Mouse (Mus musculus): ENCODE data around the gene Ugcg.

Ugcg gene

GRCm38 (mm10) chr4:59164034-59164433, 25.0 kb upstream of the Ugcg start:
- Histone ChIP-seq H3K36me3 (ENCODE audit: insufficient read depth, low read length) (no peaks in the 10 kb centered on the region), H3K4me3 (replicated peaks; ENCODE audit: low read length) (no peak overlapping the region), H3K27me3 (ENCODE audit: insufficient read depth, low read length) (no peaks in the 10 kb centered on the region), H3K4me1 (replicated peaks; ENCODE audit: low read depth, low read length) (no peaks in the 10 kb centered on the region), H3K9me3 (ENCODE audit: low read length) (no peaks in the 10 kb centered on the region)
- TF ChIP-seq POU5F1 (IDR thresholded peaks at IDR 0.05; ENCODE audit: borderline replicate concordance, low read length), result no peak

- no peak for TF ChIP-seq CTCF (conservative IDR thresholded peaks at IDR 0.05; ENCODE audit: low read length)
- TF ChIP-seq NANOG (IDR thresholded peaks at IDR 0.05; ENCODE audit: borderline replicate concordance, low read length), result no peak
- TF ChIP-seq POU5F1 (IDR thresholded peaks at IDR 0.05; ENCODE audit: borderline replicate concordance, low read length), result no peak
- peaks cover 3% of the 10 kb centered on the region for H3K4me1 ChIP-seq (replicated peaks; ENCODE audit: low read depth, low read length)
- H3K27me3 ChIP-seq (ENCODE audit: insufficient read depth, low read length), result no peaks in the 10 kb centered on the region
- no peaks in the 10 kb centered on the region for H3K36me3 ChIP-seq (ENCODE audit: insufficient read depth, low read length)
- H3K4me3 ChIP-seq (replicated peaks; ENCODE audit: low read length), result no peak overlapping the region
- no peaks in the 10 kb centered on the region for H3K9me3 ChIP-seq (ENCODE audit: low read length)
These were observed 21.7 kb upstream of the Ugcg start for GRCm38 (mm10) chr4:59167251-59167847.

- Histone ChIP-seq H3K36me3 (ENCODE audit: insufficient read depth, low read length) (no peaks in the 10 kb centered on the region), H3K4me1 (replicated peaks; ENCODE audit: low read depth, low read length) (peaks cover 23% of the 10 kb centered on the region), H3K9me3 (ENCODE audit: low read length) (no peaks in the 10 kb centered on the region), H3K4me3 (replicated peaks; ENCODE audit: low read length) (no peak overlapping the region), H3K27me3 (ENCODE audit: insufficient read depth, low read length) (no peaks in the 10 kb centered on the region)
- TF ChIP-seq NANOG (IDR thresholded peaks at IDR 0.05; ENCODE audit: borderline replicate concordance, low read length), result no peak
- no peak for TF ChIP-seq CTCF (conservative IDR thresholded peaks at IDR 0.05; ENCODE audit: low read length)
- TF ChIP-seq POU5F1 (IDR thresholded peaks at IDR 0.05; ENCODE audit: borderline replicate concordance, low read length), result no peak
These were observed 19.1 kb upstream of the Ugcg start for GRCm38 (mm10) chr4:59169981-59170380.

- Histone ChIP-seq H3K36me3 (ENCODE audit: insufficient read depth, low read length) (no peaks in the 10 kb centered on the region), H3K4me1 (replicated peaks; ENCODE audit: low read depth, low read length) (peaks cover 24% of the 10 kb centered on the region), H3K9me3 (ENCODE audit: low read length) (no peaks in the 10 kb centered on the region), H3K4me3 (replicated peaks; ENCODE audit: low read length) (no peak overlapping the region), H3K27me3 (ENCODE audit: insufficient read depth, low read length) (no peaks in the 10 kb centered on the region)
- TF ChIP-seq POU5F1 (IDR thresholded peaks at IDR 0.05; ENCODE audit: borderline replicate concordance, low read length) (no peak), NANOG (IDR thresholded peaks at IDR 0.05; ENCODE audit: borderline replicate concordance, low read length) (peak; percentile 26; the same call in 1 of the 2 replicates)
These were observed 16.4 kb upstream of the Ugcg start for GRCm38 (mm10) chr4:59172616-59173015.

GRCm38 (mm10) chr4:59173181-59173922, 15.7 kb upstream of the Ugcg start:
- Histone ChIP-seq H3K9me3 (ENCODE audit: low read length) (no peaks in the 10 kb centered on the region), H3K27me3 (ENCODE audit: insufficient read depth, low read length) (no peaks in the 10 kb centered on the region), H3K4me1 (replicated peaks; ENCODE audit: low read depth, low read length) (peaks cover 24% of the 10 kb centered on the region), H3K4me3 (replicated peaks; ENCODE audit: low read length) (no peak overlapping the region), H3K36me3 (ENCODE audit: insufficient read depth, low read length) (no peaks in the 10 kb centered on the region)
- no peak for TF ChIP-seq CTCF (conservative IDR thresholded peaks at IDR 0.05; ENCODE audit: low read length)
- no peak for TF ChIP-seq NANOG (IDR thresholded peaks at IDR 0.05; ENCODE audit: borderline replicate concordance, low read length)
- TF ChIP-seq POU5F1 (IDR thresholded peaks at IDR 0.05; ENCODE audit: borderline replicate concordance, low read length), result no peak

GRCm38 (mm10) chr4:59175003-59175402, 14.1 kb upstream of the Ugcg start:
- Histone ChIP-seq H3K36me3 (ENCODE audit: insufficient read depth, low read length) (no peaks in the 10 kb centered on the region), H3K9me3 (ENCODE audit: low read length) (no peaks in the 10 kb centered on the region), H3K4me3 (replicated peaks; ENCODE audit: low read length) (no peak overlapping the region), H3K4me1 (replicated peaks; ENCODE audit: low read depth, low read length) (peaks cover 24% of the 10 kb centered on the region), H3K27me3 (ENCODE audit: insufficient read depth, low read length) (no peaks in the 10 kb centered on the region)
- TF ChIP-seq CTCF (conservative IDR thresholded peaks at IDR 0.05; ENCODE audit: low read length) (no peak), POU5F1 (IDR thresholded peaks at IDR 0.05; ENCODE audit: borderline replicate concordance, low read length) (no peak), NANOG (IDR thresholded peaks at IDR 0.05; ENCODE audit: borderline replicate concordance, low read length) (no peak)

GRCm38 (mm10) chr4:59175929-59176328, 13.1 kb upstream of the Ugcg start:
- H3K36me3 ChIP-seq (ENCODE audit: insufficient read depth, low read length), result no peaks in the 10 kb centered on the region
- no peaks in the 10 kb centered on the region for H3K9me3 ChIP-seq (ENCODE audit: low read length)
- no peaks in the 10 kb centered on the region for H3K27me3 ChIP-seq (ENCODE audit: insufficient read depth, low read length)
- no peak overlapping the region for H3K4me3 ChIP-seq (replicated peaks; ENCODE audit: low read length)
- peaks cover 24% of the 10 kb centered on the region for H3K4me1 ChIP-seq (replicated peaks; ENCODE audit: low read depth, low read length)
- TF ChIP-seq POU5F1 (IDR thresholded peaks at IDR 0.05; ENCODE audit: borderline replicate concordance, low read length), result no peak
- TF ChIP-seq NANOG (IDR thresholded peaks at IDR 0.05; ENCODE audit: borderline replicate concordance, low read length), result no peak
- TF ChIP-seq CTCF (conservative IDR thresholded peaks at IDR 0.05; ENCODE audit: low read length), result no peak

- TF ChIP-seq NANOG (IDR thresholded peaks at IDR 0.05; ENCODE audit: borderline replicate concordance, low read length), result no peak
- no peak for TF ChIP-seq POU5F1 (IDR thresholded peaks at IDR 0.05; ENCODE audit: borderline replicate concordance, low read length)
- no peak for TF ChIP-seq CTCF (conservative IDR thresholded peaks at IDR 0.05; ENCODE audit: low read length)
- Histone ChIP-seq H3K36me3 (ENCODE audit: insufficient read depth, low read length) (no peaks in the 10 kb centered on the region), H3K4me1 (replicated peaks; ENCODE audit: low read depth, low read length) (peaks cover 29% of the 10 kb centered on the region), H3K4me3 (replicated peaks; ENCODE audit: low read length) (no peak overlapping the region), H3K27me3 (ENCODE audit: insufficient read depth, low read length) (no peaks in the 10 kb centered on the region), H3K9me3 (ENCODE audit: low read length) (no peaks in the 10 kb centered on the region)
These were observed 11.5 kb upstream of the Ugcg start for GRCm38 (mm10) chr4:59177566-59177965.

Measured in E14TG2a.4 (cell line).